Mouse (Mus musculus): ENCODE data around the gene Gm42906.
A peak's percentile ranks its signal among the peaks of the same experiment; 100 is the strongest.

Gm42906 gene

GRCm38 (mm10) chr5:151394690-151395089 lies 33.3 kb downstream of the Gm42906 start:
- no peak for DNase-seq (ENCODE audit: low read depth, low spot score)

GRCm38 (mm10) chr5:151393821-151394662 lies 33.9 kb downstream of the Gm42906 start:
- DNase-seq (ENCODE audit: low read depth, low spot score), result no peak

- DNase-seq (ENCODE audit: low read depth, low spot score), result no peak
Observed at GRCm38 (mm10) chr5:151389827-151390226, 38.1 kb downstream of the Gm42906 start.

GRCm38 (mm10) chr5:151379896-151380295 lies 48.1 kb downstream of the Gm42906 start:
- DNase-seq (ENCODE audit: low read depth, low spot score), result no peak

- DNase-seq (ENCODE audit: low read depth, low spot score), result no peak
Observed at GRCm38 (mm10) chr5:151379210-151379609, 48.8 kb downstream of the Gm42906 start.

- no peak for DNase-seq (ENCODE audit: low read depth, low spot score)
Observed at GRCm38 (mm10) chr5:151376931-151377330, 51.0 kb downstream of the Gm42906 start.

GRCm38 (mm10) chr5:151374825-151375224 lies 53.1 kb downstream of the Gm42906 start:
- DNase-seq (ENCODE audit: low read depth, low spot score), result no peak

- no peak for DNase-seq (ENCODE audit: low read depth, low spot score)
Observed at GRCm38 (mm10) chr5:151371130-151371529, 56.8 kb downstream of the Gm42906 start.

GRCm38 (mm10) chr5:151369306-151369721 lies 58.6 kb downstream of the Gm42906 start:
- no peak for DNase-seq (ENCODE audit: low read depth, low spot score)

GRCm38 (mm10) chr5:151368395-151369190 lies 59.4 kb downstream of the Gm42906 start:
- DNase-seq (ENCODE audit: low read depth, low spot score), result peak; percentile 100

GRCm38 (mm10) chr5:151367881-151368394 lies 60.0 kb downstream of the Gm42906 start:
- DNase-seq (ENCODE audit: low read depth, low spot score), result no peak

- DNase-seq (ENCODE audit: low read depth, low spot score), result no peak
Observed at GRCm38 (mm10) chr5:151367317-151367716, 60.6 kb downstream of the Gm42906 start.

GRCm38 (mm10) chr5:151363343-151364000 lies 64.5 kb downstream of the Gm42906 start:
- no peak for DNase-seq (ENCODE audit: low read depth, low spot score)

- no peak for DNase-seq (ENCODE audit: low read depth, low spot score)
Observed at GRCm38 (mm10) chr5:151349616-151350015, 78.3 kb downstream of the Gm42906 start.

- no peak for DNase-seq (ENCODE audit: low read depth, low spot score)
Observed at GRCm38 (mm10) chr5:151348418-151348817, 79.5 kb downstream of the Gm42906 start.

GRCm38 (mm10) chr5:151346626-151347025 lies 81.3 kb downstream of the Gm42906 start:
- no peak for DNase-seq (ENCODE audit: low read depth, low spot score)

GRCm38 (mm10) chr5:151344737-151345136 lies 83.2 kb downstream of the Gm42906 start:
- DNase-seq (ENCODE audit: low read depth, low spot score), result no peak

- no peak for DNase-seq (ENCODE audit: low read depth, low spot score)
Observed at GRCm38 (mm10) chr5:151333686-151334085, 94.3 kb downstream of the Gm42906 start.

- no peak for DNase-seq (ENCODE audit: low read depth, low spot score)
Observed at GRCm38 (mm10) chr5:151333191-151333594, 94.8 kb downstream of the Gm42906 start.

GRCm38 (mm10) chr5:151315804-151316597 lies 112.0 kb downstream of the Gm42906 start:
- DNase-seq (ENCODE audit: low read depth, low spot score), result no peak

- no peak for DNase-seq (ENCODE audit: low read depth, low spot score)
Observed at GRCm38 (mm10) chr5:151300286-151300685, 127.7 kb downstream of the Gm42906 start.

Measured in CD4-positive helper T cell, adult 2 months (primary cell).